Mouse (Mus musculus) G1E-ER4 (cell line): ENCODE measurements around the gene Tmem62. TPM values are rescaled to one million over a fixed set of nuclear protein-coding genes. Genes with fewer than 3 reads are reported as not detected.

Experiments used
- GATA1 ChIP-seq: IDR thresholded peaks from one replicate; pipeline ENCODE4 v1.8.0; 2012; ENCODE audit warnings: low read length, inconsistent platforms
- polyA plus RNA-seq: library from polyadenylated mRNA; stranded (reverse); fragments of >175 nt; gene quantifications from 2 replicates; pipeline ENCODE4 v1.2.3, GENCODE M21; 2012

Gene Tmem62
- polyA plus RNA-seq, 1 experiment: 2.0 TPM

DNA sequence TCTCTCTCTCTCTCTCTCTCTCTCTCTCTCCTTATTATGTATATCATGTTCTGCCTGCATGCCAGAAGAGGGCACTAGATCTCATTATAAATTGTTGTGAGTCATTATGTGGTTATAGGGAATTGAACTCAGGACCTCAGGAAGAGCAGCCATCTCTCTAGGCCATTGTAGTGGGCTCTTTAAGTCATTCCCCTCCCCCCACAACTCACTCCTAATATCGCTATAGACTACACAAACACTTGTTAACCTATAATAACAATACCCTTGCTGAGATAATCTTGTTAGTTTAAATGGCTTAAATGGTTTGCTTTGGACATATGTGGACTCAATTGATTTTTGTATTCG lies 1.8 kb downstream of the Tmem62 start:
- TF ChIP-seq GATA1: no peak

DNA sequence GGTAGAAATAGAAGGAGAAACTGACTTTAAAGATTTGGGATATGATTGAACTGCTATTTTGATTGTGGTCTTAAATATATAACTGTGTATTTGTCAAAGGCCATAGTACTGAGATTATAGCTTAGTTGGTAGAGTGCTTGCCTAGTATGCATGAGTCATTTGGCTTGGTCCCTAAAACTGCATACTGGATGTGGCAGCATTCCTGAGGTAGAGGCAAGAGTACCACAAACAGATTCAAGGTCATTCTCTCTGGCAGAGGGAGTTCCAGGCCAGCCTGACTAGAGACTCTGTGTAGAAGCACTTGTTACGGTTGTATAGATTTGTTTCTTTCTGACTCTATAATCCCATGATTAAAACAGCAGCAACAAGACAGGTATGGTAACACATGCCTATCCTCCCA lies 3.0 kb downstream of the Tmem62 start:
- no peak for TF ChIP-seq GATA1

DNA sequence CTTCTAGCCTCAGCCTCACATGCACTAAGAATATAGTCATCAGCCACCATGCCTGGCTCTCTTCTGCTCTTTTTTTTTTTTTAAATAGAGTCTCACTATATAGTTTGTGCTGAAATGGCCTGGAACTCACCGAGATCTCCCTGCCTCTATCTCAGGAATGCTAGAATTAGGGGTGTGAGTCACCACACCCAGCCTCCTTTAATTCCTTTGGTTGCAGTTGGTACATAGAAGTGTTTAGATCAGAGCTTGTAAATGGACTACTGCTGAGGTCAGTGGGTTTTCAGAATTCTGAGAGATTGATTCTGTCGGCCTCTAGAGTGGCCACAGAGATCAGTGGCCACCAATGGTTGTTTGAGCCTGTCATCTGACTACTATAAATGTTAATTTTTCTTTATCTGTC lies 4.0 kb downstream of the Tmem62 start:
- TF ChIP-seq GATA1: no peak

DNA sequence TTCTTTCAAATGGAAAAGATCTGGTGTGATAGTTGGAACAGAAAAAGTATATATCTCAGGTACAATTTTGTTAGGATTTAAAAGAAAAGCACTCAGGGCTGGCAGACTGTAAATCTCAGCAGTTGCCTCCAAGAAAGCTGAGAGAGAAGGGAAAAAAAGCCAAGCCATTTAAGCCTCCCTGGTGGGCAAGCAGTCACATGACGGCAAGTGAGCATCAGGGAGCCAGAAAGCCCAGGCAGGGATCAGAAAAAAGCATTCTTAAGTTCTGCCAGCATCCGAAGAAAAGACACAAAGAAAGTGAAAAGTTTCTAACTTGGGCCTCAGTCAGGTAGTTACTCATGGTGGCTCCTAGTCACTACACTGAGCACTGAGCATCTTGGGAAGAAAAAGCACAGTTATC lies 6.8 kb downstream of the Tmem62 start:
- TF ChIP-seq GATA1: no peak

DNA sequence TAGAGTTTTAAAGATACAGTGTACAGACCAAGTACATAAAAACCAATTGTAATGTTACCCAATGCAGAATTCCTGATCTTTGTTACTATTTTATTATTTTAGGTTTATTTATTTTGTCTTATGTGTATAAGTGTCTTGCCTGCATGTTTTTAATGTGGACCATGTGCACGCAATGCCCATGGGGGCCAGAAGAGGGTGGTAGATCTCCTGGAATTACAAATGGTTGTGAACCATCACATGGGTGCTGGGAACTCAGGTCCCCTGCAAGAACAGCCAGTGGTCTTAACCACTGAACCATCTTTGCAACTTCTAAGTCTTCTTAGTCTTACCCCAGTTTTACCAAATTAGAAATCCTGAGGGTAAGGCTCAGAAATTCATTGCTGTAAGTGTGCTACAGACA lies 8.4 kb downstream of the Tmem62 start:
- no peak for TF ChIP-seq GATA1

DNA sequence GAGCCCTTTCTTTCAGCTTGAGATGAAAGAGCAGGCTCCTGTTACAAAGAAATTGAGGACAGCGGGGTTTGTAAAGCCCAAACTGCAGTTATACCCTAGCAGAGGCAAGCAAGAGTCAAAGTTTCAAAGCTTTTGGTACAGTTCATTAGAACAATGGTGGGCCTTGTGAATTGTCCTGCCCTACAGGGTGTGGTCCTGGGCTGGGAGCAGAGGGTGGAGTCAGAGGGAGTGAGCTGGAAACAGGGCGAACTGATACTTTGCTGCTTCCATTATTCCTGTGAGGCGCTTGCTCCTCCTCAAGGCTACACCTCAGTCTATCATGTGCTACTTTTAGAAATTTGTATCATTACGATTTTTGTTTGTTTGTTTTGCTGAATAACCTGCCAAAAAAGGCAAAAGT lies 14.4 kb downstream of the Tmem62 start:
- TF ChIP-seq GATA1: no peak

DNA sequence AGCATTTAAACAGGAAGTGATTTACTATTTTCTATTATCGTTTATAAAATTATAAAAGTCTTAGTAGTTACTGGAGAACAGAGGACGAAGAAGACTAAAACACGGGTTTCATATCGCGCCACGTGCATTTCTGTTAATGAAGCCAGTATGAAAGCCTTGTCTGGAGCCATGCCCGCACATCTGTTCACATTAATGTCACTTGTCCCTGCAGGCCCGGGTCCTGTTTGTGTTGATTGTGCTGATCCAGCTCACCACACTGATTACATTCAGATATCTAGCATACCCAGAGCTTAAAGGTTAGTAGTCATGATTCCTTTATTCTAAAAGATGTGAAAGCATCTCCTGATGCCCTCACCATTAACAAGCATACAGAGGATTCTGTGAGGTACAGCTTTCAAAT lies 22.0 kb downstream of the Tmem62 start:
- no peak for TF ChIP-seq GATA1

DNA sequence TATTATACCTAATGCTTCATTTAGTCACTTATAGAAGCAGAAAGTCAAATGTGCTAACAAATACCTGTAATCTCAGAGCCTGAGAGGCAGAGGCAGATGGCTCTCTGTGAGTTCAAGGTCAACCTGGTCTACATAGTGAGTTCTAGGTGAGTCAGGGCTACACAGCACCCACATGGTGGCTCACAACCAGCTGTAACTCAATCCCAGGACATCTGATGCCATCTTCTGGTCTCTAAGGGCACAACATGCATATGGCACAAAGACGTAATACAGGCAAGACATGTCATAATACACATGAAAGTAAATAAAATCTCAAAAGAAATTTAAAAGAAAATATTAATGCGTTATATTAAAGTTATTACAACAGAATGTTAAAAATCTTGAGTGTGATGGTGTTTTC lies 26.8 kb downstream of the Tmem62 start:
- TF ChIP-seq GATA1: no peak

DNA sequence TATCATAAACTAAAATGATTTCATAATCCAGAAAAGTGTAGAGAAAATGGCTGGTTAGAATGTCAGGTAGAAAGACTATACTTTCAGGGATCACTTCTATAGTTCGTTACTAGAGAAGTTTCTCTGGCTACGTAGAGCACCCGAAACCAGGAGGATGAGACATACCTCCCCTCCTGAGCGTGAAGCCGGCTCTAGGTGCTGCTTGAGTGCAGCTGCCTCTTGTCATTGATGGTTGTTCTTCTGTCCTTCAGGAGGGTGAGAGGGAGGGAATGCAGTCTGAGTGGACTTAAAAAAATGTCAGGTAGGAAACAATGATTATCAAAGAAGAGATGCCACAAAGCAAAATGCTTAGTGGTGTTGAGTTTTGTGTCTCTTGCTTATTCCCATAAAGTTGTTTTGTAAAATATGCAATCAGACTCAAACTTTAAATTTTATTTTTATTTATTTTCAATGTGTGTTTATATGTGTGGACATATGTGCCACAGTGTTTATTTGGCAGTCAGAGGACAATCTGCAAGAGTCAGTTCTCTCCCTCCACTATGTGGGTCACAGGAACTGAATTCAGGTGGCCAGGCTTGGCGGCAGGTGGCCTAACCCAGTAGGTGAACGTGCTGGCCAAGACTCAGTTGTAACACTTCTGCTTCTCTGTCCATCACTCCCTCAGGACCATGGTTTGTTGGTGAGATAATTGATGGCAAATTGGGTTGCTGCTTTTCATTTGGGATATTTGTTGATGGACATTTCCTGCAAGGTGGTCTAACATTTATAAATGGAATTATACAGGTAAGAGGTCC lies 27.4 kb downstream of the Tmem62 start:
- no peak for TF ChIP-seq GATA1

DNA sequence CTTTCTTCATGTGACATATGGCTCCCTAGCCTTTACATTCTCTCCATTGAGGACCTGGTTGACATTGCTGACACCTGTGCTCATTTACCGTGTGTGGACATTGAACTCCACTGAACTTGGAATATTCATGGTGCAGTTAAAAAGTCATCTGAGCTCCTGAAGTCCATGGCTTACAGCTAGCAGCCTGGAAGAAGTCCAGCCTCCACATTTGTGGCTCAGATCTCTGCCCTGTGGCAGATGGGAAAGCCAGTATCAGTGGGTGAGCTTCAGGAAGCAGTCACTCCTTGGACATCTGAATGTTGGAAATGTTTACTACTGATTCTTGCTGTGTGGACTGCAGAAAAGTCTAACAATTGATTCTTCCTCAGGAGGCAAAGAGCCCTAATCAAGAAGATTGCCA lies 30.2 kb downstream of the Tmem62 start:
- TF ChIP-seq GATA1: no peak

DNA sequence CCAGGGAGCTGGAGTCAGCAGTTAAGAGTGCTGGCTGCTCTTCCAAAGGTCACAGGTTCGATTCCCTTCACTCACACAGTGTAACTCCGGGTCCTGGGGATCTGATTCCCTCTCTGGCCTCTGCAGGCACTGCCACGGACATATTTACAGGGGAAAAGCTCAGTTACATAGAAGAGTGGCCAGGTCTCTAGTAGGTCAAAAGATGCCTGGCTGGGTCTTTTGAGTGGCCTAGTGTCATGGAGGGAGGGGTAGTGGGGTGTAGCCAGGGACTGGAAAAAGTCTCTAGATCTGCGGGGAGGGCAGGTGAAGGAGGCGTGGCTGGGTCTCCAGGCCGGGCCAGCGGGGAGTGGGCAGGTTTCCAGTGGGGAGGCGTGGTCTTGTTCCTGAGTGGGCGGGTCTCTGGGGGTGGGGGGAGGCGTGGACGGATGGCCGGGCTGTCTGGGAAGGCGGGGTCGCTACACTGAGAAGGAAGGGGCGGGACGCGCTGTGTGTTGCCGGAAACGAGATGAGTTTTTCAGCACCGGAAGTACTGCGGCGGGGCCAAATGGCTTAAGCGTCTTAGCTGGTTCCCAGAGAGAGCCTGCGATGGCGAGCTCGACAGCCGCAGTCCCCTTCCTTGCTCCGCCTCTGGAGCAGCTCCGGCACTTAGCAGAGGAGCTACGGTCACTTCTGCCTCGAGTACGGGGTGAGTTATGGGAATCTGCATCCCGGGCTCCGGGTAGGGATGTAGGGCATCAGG lies 31.3 kb downstream of the Tmem62 start, which contains the start of gene Ccndbp1:
TSS of gene Ccndbp1 (plus strand) at position 479 of the 739 bp plus-strand sequence.
- no peak for TF ChIP-seq GATA1

DNA sequence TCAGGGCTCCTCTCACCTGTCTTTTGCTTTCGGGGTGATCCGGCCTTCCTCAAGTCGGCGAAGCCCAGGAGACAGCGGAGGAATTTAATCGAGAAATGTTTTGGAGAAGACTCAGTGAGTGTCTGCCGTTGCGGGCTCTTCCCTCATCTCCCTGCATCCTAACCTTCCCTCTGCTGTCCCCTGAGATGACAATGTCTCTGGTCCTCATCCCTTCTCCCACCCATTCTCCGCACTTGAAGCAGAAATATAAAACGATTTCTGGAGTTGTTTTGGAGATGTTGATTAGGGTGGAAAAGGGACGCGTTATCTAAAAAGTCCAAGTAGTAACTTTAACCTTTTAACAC lies 31.8 kb downstream of the Tmem62 start:
- no peak for TF ChIP-seq GATA1

DNA sequence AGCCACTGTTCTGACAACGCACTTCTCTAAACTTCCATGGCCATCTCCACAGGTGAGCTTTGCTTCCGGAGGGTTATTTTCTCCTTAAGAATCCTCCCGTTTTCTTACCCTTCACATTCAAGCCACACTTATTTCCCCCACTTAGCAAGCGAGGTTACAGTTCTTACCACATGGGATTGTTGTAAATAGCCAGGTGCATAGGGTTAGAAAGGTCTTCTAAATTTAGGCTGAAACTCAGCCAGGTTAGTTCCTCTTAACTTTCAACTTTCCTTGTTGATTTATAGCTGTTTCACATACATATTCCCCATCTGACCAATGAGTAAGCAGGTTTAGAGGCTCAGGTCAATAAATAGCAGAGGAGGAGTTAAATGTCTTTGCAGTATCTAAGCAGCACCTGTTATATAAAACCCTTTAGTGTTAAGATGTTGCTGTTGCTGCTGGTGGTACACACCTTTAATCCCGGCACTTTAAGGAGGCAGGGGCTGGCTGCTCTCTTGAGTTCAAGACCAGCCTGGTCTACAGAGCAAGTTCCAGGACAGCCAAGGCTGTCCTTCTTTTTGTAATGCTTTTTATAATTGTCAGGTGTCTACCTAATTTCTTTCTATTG lies 32.4 kb downstream of the Tmem62 start:
- no peak for TF ChIP-seq GATA1

DNA sequence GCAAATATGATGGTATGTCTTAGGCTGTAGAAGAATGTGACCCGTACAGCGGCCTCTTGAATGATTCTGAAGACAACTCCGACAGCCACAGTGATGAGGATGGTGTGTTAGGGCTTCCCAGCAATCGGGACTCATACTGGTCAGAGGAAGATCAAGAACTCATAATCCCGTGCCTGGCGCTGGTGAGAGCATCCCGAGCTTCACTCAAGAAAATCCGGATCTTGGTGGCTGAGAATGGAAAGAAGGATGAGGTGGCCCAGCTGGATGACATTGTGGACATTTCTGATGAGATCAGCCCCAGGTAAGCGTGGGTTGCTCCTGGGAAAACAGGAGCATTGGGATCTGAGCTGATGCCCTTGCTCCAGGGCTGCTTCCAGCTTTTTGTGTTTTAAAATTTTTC lies 35.9 kb downstream of the Tmem62 start:
- TF ChIP-seq GATA1: no peak

DNA sequence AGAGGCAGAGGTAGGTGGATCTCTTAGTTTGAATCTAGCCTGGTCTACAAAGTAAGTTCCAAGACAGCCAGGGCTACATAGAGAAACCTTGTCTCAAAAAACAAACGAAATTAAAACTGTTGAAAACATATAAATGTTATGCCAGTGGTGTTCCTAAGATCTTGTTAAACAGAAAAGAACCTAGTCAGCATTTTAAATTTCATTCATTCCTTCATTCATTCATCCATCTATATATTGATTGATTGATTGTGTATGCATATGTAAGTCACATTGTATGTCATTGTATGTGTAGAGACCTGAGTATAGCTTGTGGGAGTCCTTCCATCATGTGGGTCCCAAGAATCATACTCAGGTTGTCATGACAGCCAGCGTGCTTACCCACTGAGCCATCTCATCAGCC lies 38.7 kb downstream of the Tmem62 start:
- TF ChIP-seq GATA1: no peak

DNA sequence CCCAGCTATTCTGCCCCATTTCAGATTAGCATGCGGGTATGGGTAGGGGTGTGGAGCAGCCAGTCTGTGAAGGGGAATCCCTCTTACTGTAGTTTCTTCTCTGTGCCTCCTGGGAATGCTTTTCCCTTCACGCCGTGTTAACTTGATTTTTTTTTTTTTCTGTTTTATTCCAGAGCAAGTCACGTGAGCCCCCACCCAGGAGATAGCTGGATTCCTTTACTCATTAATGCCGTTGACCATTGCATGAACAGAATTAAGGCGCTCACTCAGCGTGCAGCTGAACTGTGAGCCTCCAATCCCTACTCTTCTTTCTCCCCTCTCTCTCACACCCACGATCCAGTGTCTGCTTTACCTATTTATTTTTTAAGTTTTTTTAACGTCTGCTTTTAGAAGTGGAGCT lies 39.4 kb downstream of the Tmem62 start:
- TF ChIP-seq GATA1: no peak

DNA sequence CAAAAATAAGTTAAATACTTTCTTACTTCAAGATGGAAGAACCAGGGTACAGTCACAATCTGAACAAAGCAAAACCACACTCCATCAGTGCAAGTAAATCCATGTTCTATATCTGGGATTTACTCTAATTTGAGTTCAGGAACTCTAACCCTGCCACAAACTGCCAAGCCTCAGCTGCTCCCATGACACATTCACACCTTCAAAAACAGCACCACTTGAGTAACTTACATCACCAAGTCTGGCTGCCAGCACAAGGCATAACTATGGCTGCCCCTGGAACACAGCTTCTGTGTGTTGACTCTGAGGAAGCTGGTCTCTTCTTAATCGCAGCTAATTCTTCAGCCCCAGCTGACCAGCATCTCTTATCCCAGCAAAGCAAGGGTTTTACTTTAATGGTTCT lies 40.3 kb downstream of the Tmem62 start:
- TF ChIP-seq GATA1: no peak
